Mouse (Mus musculus): Measurements from ENCODE around the gene Eid2.

DNA sequence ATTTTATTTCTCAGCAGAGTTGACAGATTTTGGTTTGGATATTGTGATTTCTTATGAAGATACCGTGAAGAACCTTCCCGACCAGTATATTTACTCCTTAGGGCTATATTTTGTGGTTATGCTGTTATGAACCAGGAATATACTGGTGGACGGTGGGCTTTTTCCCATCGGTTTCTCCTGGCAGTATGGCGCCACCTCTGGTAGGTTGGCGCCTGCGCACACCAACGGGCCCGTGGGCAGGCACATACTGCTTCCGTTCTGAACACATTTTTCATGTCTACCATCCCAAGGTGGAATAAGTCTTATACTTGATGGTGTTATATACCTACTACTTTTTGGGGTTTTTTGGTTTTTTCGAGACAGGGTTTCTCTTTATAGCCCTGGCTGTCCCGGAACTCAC lies 1.7 kb downstream of the Eid2 start:
- TF ChIP-seq CTCF (IDR thresholded peaks at IDR 0.05; ENCODE audit: low read depth), result peak; percentile 54
- no peak for TF ChIP-seq EP300 (optimal IDR thresholded peaks at IDR 0.05)
